11 mouse cellular contexts compared by ENCODE assay signal in genomic region chr1:93922609-93923008, GRCm38 (mm10). TPM values are rescaled to one million over a fixed set of nuclear protein-coding genes. Genes with fewer than 3 reads are reported as not detected.
"Had no signal": no experiment of that assay in that cellular context is flagged by ENCODE, and none has a peak within 500 bp of the region (broad histone marks: within the 10 kb centered on the region; RNA-seq: fewer than 3 reads in every experiment).

No protein-coding gene starts in this region.

RNA-seq across cellular contexts. Expression of gene Gal3st2b, which starts 4.5 kb away (rescaled TPM):
- total RNA-seq: megakaryocyte, adult 5-6 weeks; midbrain, postnatal 0 days; monocyte, adult 5-6 weeks; neutrophil, adult 5-6 weeks had no signal
- polyA plus RNA-seq: lung, embryonic 14.5 days; lung, embryonic 16.5 days; midbrain, embryonic 11.5 days; midbrain, embryonic 13.5 days; midbrain, embryonic 15.5 days; neural tube, embryonic 12.5 days; neural tube, embryonic 14.5 days had no signal
